Comparison of ENCODE assay signal across 14 mouse cellular contexts in the genomic region with DNA sequence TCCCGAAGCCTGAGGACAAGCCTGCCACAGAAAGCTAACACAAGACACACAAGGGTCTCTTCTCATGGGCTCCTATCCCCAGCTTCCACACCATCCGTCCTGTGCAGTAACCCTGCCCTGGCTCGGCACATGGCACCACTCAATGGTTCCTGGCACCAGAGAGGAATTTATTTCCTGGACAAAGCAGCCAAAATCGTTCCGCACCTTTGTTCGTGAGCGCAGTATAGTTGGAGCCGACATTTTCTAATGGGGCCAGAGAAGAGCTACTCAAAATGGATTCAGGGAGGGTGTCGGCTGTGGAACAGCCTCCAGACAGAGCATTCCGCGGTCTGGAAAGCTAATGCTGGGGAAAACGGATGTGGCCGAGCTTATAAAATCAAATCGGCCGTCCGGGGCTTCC. TPM values are rescaled to one million over a fixed set of nuclear protein-coding genes. Genes with fewer than 3 reads are reported as not detected.
DNase-seq lines count a peak whose midpoint lies in the region; ATAC-seq lines count a peak whose summit lies in the region.
"Had no signal": no experiment of that assay in that cellular context is flagged by ENCODE, and none has a peak within 500 bp of the region (broad histone marks: within the 10 kb centered on the region; RNA-seq: fewer than 3 reads in every experiment).

No protein-coding gene starts in this region.

- no peak overlapping the region for H3K4me2 ChIP-seq in embryonic facial prominence, embryonic 12.5 days (replicated peaks)
- no peak overlapping the region for H3K4me2 ChIP-seq in liver, embryonic 13.5 days
- no peak overlapping the region; the same call in 1 of the 2 replicates for H3K4me2 ChIP-seq in hindbrain, embryonic 16.5 days (ENCODE audit: low read length)
- no peak overlapping the region for H3K4me2 ChIP-seq in stomach, embryonic 14.5 days (replicated peaks; ENCODE audit: low read depth, low read length)
- H3K4me2 ChIP-seq: liver, embryonic 12.5 days had no signal

- no peak for DNase-seq in embryonic facial prominence, embryonic 10.5 days (ENCODE audit: low spot score)
- no peak for DNase-seq in liver, embryonic 13.5 days
- DNase-seq in liver: no peak
- no peak for DNase-seq in yolk sac, embryonic 10.5 days (ENCODE audit: low spot score)
- DNase-seq in natural killer cell, adult 2 months (ENCODE audit: low spot score in 2 of 2): no peak
- DNase-seq: adrenal gland, postnatal 10 days; heart, adult 18-20 months; kidney, adult 18-20 months; spleen, adult 18-20 months; thymus, postnatal 36 days had no signal

- peaks cover 66% of the 10 kb centered on the region for H3K4me1 ChIP-seq in embryonic facial prominence, embryonic 12.5 days
- H3K4me1 ChIP-seq in embryonic facial prominence, embryonic 10.5 days: peaks cover 42% of the 10 kb centered on the region
- H3K4me1 ChIP-seq in liver, embryonic 13.5 days (replicated peaks): peaks cover 34% of the 10 kb centered on the region
- H3K4me1 ChIP-seq in hindbrain, embryonic 16.5 days (ENCODE audit: control insufficient read depth, insufficient read depth, low read depth, low read length): peaks cover 31% of the 10 kb centered on the region
- H3K4me1 ChIP-seq in stomach, embryonic 14.5 days (ENCODE audit: control insufficient read depth, insufficient read depth, low read length): peaks cover 18% of the 10 kb centered on the region

- H3K27ac ChIP-seq in embryonic facial prominence, embryonic 12.5 days: peak overlapping the region; percentile 73
- H3K27ac ChIP-seq in embryonic facial prominence, embryonic 10.5 days (replicated peaks): no peak overlapping the region
- H3K27ac ChIP-seq in liver, embryonic 13.5 days: peak overlapping the region; percentile 6; the same call in 1 of the 2 replicates
- H3K27ac ChIP-seq in hindbrain, embryonic 16.5 days (ENCODE audit: low read depth, low read length): peak overlapping the region; percentile 55
- H3K27ac ChIP-seq in stomach, embryonic 14.5 days (ENCODE audit: low read length): 0 out of 2 replicates have a peak overlapping the region, but pooled peaks have one; percentile 6
- H3K27ac ChIP-seq: liver, embryonic 12.5 days had no signal

- H3K9me3 ChIP-seq in embryonic facial prominence, embryonic 12.5 days: no peaks in the 10 kb centered on the region
- H3K9me3 ChIP-seq in embryonic facial prominence, embryonic 10.5 days: no peaks in the 10 kb centered on the region
- H3K9me3 ChIP-seq in liver, embryonic 13.5 days (replicated peaks): no peaks in the 10 kb centered on the region
- no peaks in the 10 kb centered on the region for H3K9me3 ChIP-seq in hindbrain, embryonic 16.5 days (ENCODE audit: control insufficient read depth, low read length)
- no peaks in the 10 kb centered on the region for H3K9me3 ChIP-seq in stomach, embryonic 14.5 days (ENCODE audit: control insufficient read depth, low read depth, low read length)
- H3K9me3 ChIP-seq: liver, embryonic 12.5 days had no signal

- H3K27me3 ChIP-seq in embryonic facial prominence, embryonic 12.5 days: peaks cover 89% of the 10 kb centered on the region
- H3K27me3 ChIP-seq in embryonic facial prominence, embryonic 10.5 days (replicated peaks; ENCODE audit: low read depth, poor library complexity, severe bottlenecking): peaks cover 100% of the 10 kb centered on the region
- peaks cover 66% of the 10 kb centered on the region for H3K27me3 ChIP-seq in liver, embryonic 13.5 days
- H3K27me3 ChIP-seq in hindbrain, embryonic 16.5 days (replicated peaks; ENCODE audit: control insufficient read depth, insufficient read depth, low read length): peaks cover 31% of the 10 kb centered on the region
- H3K27me3 ChIP-seq in stomach, embryonic 14.5 days (ENCODE audit: control insufficient read depth, insufficient read depth, low read length): no peaks in the 10 kb centered on the region

- no peak for ATAC-seq in embryonic facial prominence, embryonic 12.5 days (ENCODE audit: insufficient number of reproducible peaks, insufficient read depth, low FRiP score, low TSS enrichment)
- ATAC-seq in liver, embryonic 13.5 days (ENCODE audit: low read depth): no peak
- no peak for ATAC-seq in hindbrain, embryonic 16.5 days
- ATAC-seq in stomach, embryonic 14.5 days (ENCODE audit: insufficient number of reproducible peaks, insufficient read depth, low FRiP score, low read depth): no peak
- ATAC-seq: liver, embryonic 12.5 days had no signal

- H3K36me3 ChIP-seq in embryonic facial prominence, embryonic 12.5 days: no peaks in the 10 kb centered on the region
- H3K36me3 ChIP-seq in embryonic facial prominence, embryonic 10.5 days (replicated peaks): no peaks in the 10 kb centered on the region
- H3K36me3 ChIP-seq in liver, embryonic 13.5 days: no peaks in the 10 kb centered on the region
- no peaks in the 10 kb centered on the region for H3K36me3 ChIP-seq in hindbrain, embryonic 16.5 days (ENCODE audit: control insufficient read depth, insufficient read depth, low read length)
- H3K36me3 ChIP-seq in stomach, embryonic 14.5 days (ENCODE audit: control insufficient read depth, insufficient read depth, low read length): no peaks in the 10 kb centered on the region
- H3K36me3 ChIP-seq: liver, embryonic 12.5 days had no signal

- no peak overlapping the region for H3K9ac ChIP-seq in embryonic facial prominence, embryonic 12.5 days
- no peak overlapping the region for H3K9ac ChIP-seq in liver, embryonic 13.5 days
- H3K9ac ChIP-seq in hindbrain, embryonic 16.5 days (ENCODE audit: low read depth, low read length): 0 out of 2 replicates have a peak overlapping the region, but pooled peaks have one; percentile 6
- H3K9ac ChIP-seq in stomach, embryonic 14.5 days (replicated peaks; ENCODE audit: low read depth, low read length): no peak overlapping the region
- H3K9ac ChIP-seq: liver, embryonic 12.5 days had no signal

- H3K4me3 ChIP-seq in embryonic facial prominence, embryonic 12.5 days: no peak overlapping the region
- no peak overlapping the region for H3K4me3 ChIP-seq in embryonic facial prominence, embryonic 10.5 days
- no peak overlapping the region for H3K4me3 ChIP-seq in liver, embryonic 13.5 days (replicated peaks)
- no peak overlapping the region for H3K4me3 ChIP-seq in hindbrain, embryonic 16.5 days (ENCODE audit: low read length)
- H3K4me3 ChIP-seq in stomach, embryonic 14.5 days (ENCODE audit: low read depth, low read length): no peak overlapping the region
- H3K4me3 ChIP-seq: liver, embryonic 12.5 days had no signal

- 63% methylated on average over 16 of the region's 16 CpGs for WGBS in embryonic facial prominence, embryonic 12.5 days
- 74% methylated on average over 16 of the region's 16 CpGs for WGBS in embryonic facial prominence, embryonic 10.5 days
- WGBS in liver, embryonic 13.5 days (ENCODE audit: insufficient replicate concordance): 80% methylated on average over 16 of the region's 16 CpGs
- WGBS in hindbrain, embryonic 16.5 days: 57% methylated on average over 16 of the region's 16 CpGs
- 74% methylated on average over 16 of the region's 16 CpGs for WGBS in stomach, embryonic 14.5 days

RNA-seq across cellular contexts. Expression of gene G430095P16Rik, which starts 26.7 kb away (rescaled TPM):
- 7.1 and 7.4 TPM in 2 replicates for polyA plus RNA-seq in embryonic facial prominence, embryonic 12.5 days (2016; fragmentation: Nextera tagmentation; extraction: Ambion mirVana)
- polyA plus RNA-seq in embryonic facial prominence, embryonic 10.5 days (2016; fragmentation: Nextera tagmentation; extraction: Ambion mirVana): 1.6 and 3.6 TPM in 2 replicates
- 9.6 and 10.0 TPM in 2 replicates for polyA plus RNA-seq in liver, embryonic 13.5 days (2015; fragmentation: Nextera tagmentation; extraction: Ambion mirVana)
- polyA plus RNA-seq in hindbrain, embryonic 16.5 days (2015; fragmentation: Nextera tagmentation; extraction: Ambion mirVana): 0.82 and 0.89 TPM in 2 replicates
- polyA plus RNA-seq in stomach, embryonic 14.5 days (2014; fragmentation: Nextera tagmentation; extraction: Ambion mirVana): 2.8 and 5.0 TPM in 2 replicates

RNA-seq across cellular contexts. Expression of gene Lyl1, which starts 48.3 kb away (rescaled TPM):
- polyA plus RNA-seq in embryonic facial prominence, embryonic 12.5 days (2016; fragmentation: Nextera tagmentation; extraction: Ambion mirVana): 4.9 and 5.0 TPM in 2 replicates
- 4.3 and 5.5 TPM in 2 replicates for polyA plus RNA-seq in embryonic facial prominence, embryonic 10.5 days (2016; fragmentation: Nextera tagmentation; extraction: Ambion mirVana)
- 61.2 and 61.3 TPM in 2 replicates for polyA plus RNA-seq in liver, embryonic 13.5 days (2015; fragmentation: Nextera tagmentation; extraction: Ambion mirVana)
- polyA plus RNA-seq in hindbrain, embryonic 16.5 days (2015; fragmentation: Nextera tagmentation; extraction: Ambion mirVana): 2.6 and 3.2 TPM in 2 replicates
- polyA plus RNA-seq in stomach, embryonic 14.5 days (2014; fragmentation: Nextera tagmentation; extraction: Ambion mirVana): 4.6 and 5.0 TPM in 2 replicates

RNA-seq across cellular contexts. Expression of gene Nfix, which starts 50.6 kb away (rescaled TPM):
- 18.4 and 21.2 TPM in 2 replicates for polyA plus RNA-seq in embryonic facial prominence, embryonic 12.5 days (2016; fragmentation: Nextera tagmentation; extraction: Ambion mirVana)
- 0.29 and 0.77 TPM in 2 replicates for polyA plus RNA-seq in embryonic facial prominence, embryonic 10.5 days (2016; fragmentation: Nextera tagmentation; extraction: Ambion mirVana)
- polyA plus RNA-seq in liver, embryonic 13.5 days (2015; fragmentation: Nextera tagmentation; extraction: Ambion mirVana): 2.3 and 3.4 TPM in 2 replicates
- 94.3 and 109 TPM in 2 replicates for polyA plus RNA-seq in hindbrain, embryonic 16.5 days (2015; fragmentation: Nextera tagmentation; extraction: Ambion mirVana)
- polyA plus RNA-seq in stomach, embryonic 14.5 days (2014; fragmentation: Nextera tagmentation; extraction: Ambion mirVana): 37.8 and 40.5 TPM in 2 replicates
